Mouse (Mus musculus) CH12.LX (cell line): ENCODE measurements around the gene Igf1r. TPM values are rescaled to one million over a fixed set of nuclear protein-coding genes. Genes with fewer than 3 reads are reported as not detected.

Source experiments
- DNase-seq: peaks from one replicate; pipeline ENCODE4 v3.0.0-alpha.2; 2013; ENCODE audit errors: extremely low read depth
- H3K27ac ChIP-seq: 2 replicates; pipeline ENCODE4 v1.5.1; 2012; ENCODE audit warnings: low read depth, mild to moderate bottlenecking, control low read depth, moderate library complexity; ENCODE audit not compliant: insufficient read depth
- H3K27me3 ChIP-seq: replicated peaks from 2 replicates; pipeline ENCODE3; 2012; ENCODE audit warnings: inconsistent platforms
- H3K36me3 ChIP-seq, 2 experiments: replicated peaks in 1 of 2; 2 replicates each; pipeline versions ENCODE3 to v1.6.1; 2012; ENCODE audit warnings: inconsistent platforms in 1 of 2, low read length in 1 of 2, mild to moderate bottlenecking in 1 of 2, mixed read lengths in 1 of 2, moderate library complexity in 1 of 2; ENCODE audit not compliant: control insufficient read depth in 1 of 2, insufficient read depth in 1 of 2
- H3K4me1 ChIP-seq, 2 experiments: 2 replicates each; pipeline ENCODE4 v1.6.1; 2012; ENCODE audit warnings: inconsistent platforms in 1 of 2, moderate library complexity in 1 of 2; ENCODE audit not compliant: insufficient read depth in 2 of 2, control insufficient read depth in 1 of 2
- H3K4me2 ChIP-seq: 2 replicates; pipeline ENCODE4 v1.6.1; 2012; ENCODE audit warnings: low read depth, mild to moderate bottlenecking, control low read depth; ENCODE audit not compliant: poor library complexity, insufficient read depth, severe bottlenecking
- H3K4me3 ChIP-seq, 3 experiments: fragments of 150-350 bp in 1 of 3; sonication (generic) in 1 of 3; replicated peaks in 1 of 3; 2 replicates each; pipeline versions ENCODE3 to v1.5.1; 2011 to 2012; ENCODE audit warnings: low read depth in 2 of 3, low read length in 2 of 3, mild to moderate bottlenecking in 2 of 3, moderate library complexity in 2 of 3, control low read depth in 1 of 3, improper control_type of control experiment in 1 of 3, inconsistent platforms in 1 of 3, mixed read lengths in 1 of 3; ENCODE audit not compliant: poor library complexity in 1 of 3
- H3K79me2 ChIP-seq: replicated peaks from 2 replicates; pipeline ENCODE4 v1.6.1; 2012; ENCODE audit warnings: mild to moderate bottlenecking, moderate library complexity; ENCODE audit not compliant: control insufficient read depth, poor library complexity, insufficient read depth, severe bottlenecking; ENCODE audit errors: extremely low read depth
- H3K9ac ChIP-seq: 2 replicates; pipeline ENCODE4 v1.6.1; 2012; ENCODE audit warnings: low read depth, mild to moderate bottlenecking, control low read depth, moderate library complexity; ENCODE audit not compliant: insufficient read depth
- H3K9me3 ChIP-seq: replicated peaks from 2 replicates; pipeline ENCODE3; 2012; ENCODE audit warnings: low read length, inconsistent platforms, mixed read lengths
- BHLHE40 ChIP-seq: IDR thresholded peaks from 2 replicates; pipeline ENCODE4 v1.6.1; 2011; ENCODE audit warnings: mild to moderate bottlenecking, low read depth, low read length, improper control_type of control experiment
- CHD1 ChIP-seq: IDR thresholded peaks from 2 replicates; pipeline ENCODE4 v1.6.1; 2012; ENCODE audit warnings: low read depth, low read length, improper control_type of control experiment, inconsistent platforms
- CHD2 ChIP-seq: IDR thresholded peaks from 2 replicates; pipeline ENCODE4 v1.6.1; 2011; ENCODE audit warnings: low read length, improper control_type of control experiment
- CTCF ChIP-seq, 2 experiments: IDR thresholded peaks in 1 of 2; conservative IDR thresholded peaks in 1 of 2; 2 replicates each; pipeline ENCODE4 v1.5.1; 2011 to 2012; ENCODE audit warnings: low read depth in 2 of 2, low read length in 2 of 2, improper control_type of control experiment in 1 of 2, inconsistent platforms in 1 of 2, mild to moderate bottlenecking in 1 of 2, moderate library complexity in 1 of 2
- E2F4 ChIP-seq: IDR thresholded peaks from 2 replicates; pipeline ENCODE4 v1.6.1; 2011; ENCODE audit warnings: low read depth, low read length, improper control_type of control experiment; ENCODE audit not compliant: insufficient replicate concordance
- ELF1 ChIP-seq: IDR thresholded peaks from 2 replicates; pipeline ENCODE4 v1.6.1; 2014; ENCODE audit warnings: low read depth, mild to moderate bottlenecking, inconsistent platforms, low read length, improper control_type of control experiment
- GABPA ChIP-seq: IDR thresholded peaks from 2 replicates; pipeline ENCODE4 v1.6.1; 2012; ENCODE audit warnings: low read depth, low read length, improper control_type of control experiment, inconsistent platforms; ENCODE audit not compliant: insufficient replicate concordance
- HCFC1 ChIP-seq: IDR thresholded peaks from 2 replicates; pipeline ENCODE4 v1.6.1; 2012; ENCODE audit warnings: low read depth, mild to moderate bottlenecking, inconsistent platforms, low read length, improper control_type of control experiment
- IRF4 ChIP-seq: IDR thresholded peaks from 2 replicates; pipeline ENCODE4 v1.6.1; 2014; ENCODE audit warnings: low read depth, mild to moderate bottlenecking, inconsistent platforms, low read length, improper control_type of control experiment
- MAZ ChIP-seq: IDR thresholded peaks from 2 replicates; pipeline ENCODE4 v1.6.1; 2012; ENCODE audit warnings: low read depth, mild to moderate bottlenecking, inconsistent platforms, low read length, improper control_type of control experiment, moderate library complexity
- MEF2A ChIP-seq: IDR thresholded peaks from 2 replicates; pipeline ENCODE4 v1.6.1; 2014; ENCODE audit warnings: low read depth, mild to moderate bottlenecking, inconsistent platforms, low read length, improper control_type of control experiment, borderline replicate concordance
- MYC ChIP-seq: IDR thresholded peaks from 2 replicates; pipeline ENCODE4 v1.6.1; 2011; ENCODE audit warnings: low read depth, mild to moderate bottlenecking, improper control_type of control experiment, low read length
- PAX5 ChIP-seq: IDR thresholded peaks from 2 replicates; pipeline ENCODE4 v1.6.1; 2012; ENCODE audit warnings: low read length, inconsistent platforms, mixed read lengths
- POLR2A ChIP-seq: IDR thresholded peaks from 2 replicates; pipeline ENCODE4 v1.6.1; 2011; ENCODE audit warnings: low read depth, mild to moderate bottlenecking, improper control_type of control experiment, low read length
- RAD21 ChIP-seq: IDR thresholded peaks from 2 replicates; pipeline ENCODE4 v1.6.1; 2011; ENCODE audit warnings: low read depth, mild to moderate bottlenecking, low read length, improper control_type of control experiment, moderate library complexity
- SIN3A ChIP-seq: IDR thresholded peaks from 2 replicates; pipeline ENCODE4 v1.6.1; 2012; ENCODE audit warnings: low read length, improper control_type of control experiment, inconsistent platforms
- SMC3 ChIP-seq: IDR thresholded peaks from 2 replicates; pipeline ENCODE4 v1.6.1; 2011; ENCODE audit warnings: low read depth, low read length, improper control_type of control experiment
- TBP ChIP-seq: conservative IDR thresholded peaks from 2 replicates; pipeline ENCODE4 v1.6.1; 2011; ENCODE audit warnings: low read depth, low read length, improper control_type of control experiment
- TCF12 ChIP-seq: IDR thresholded peaks from 2 replicates; pipeline ENCODE4 v1.6.1; 2014; ENCODE audit warnings: low read depth, mild to moderate bottlenecking, inconsistent platforms, low read length, improper control_type of control experiment
- ZC3H11A ChIP-seq: IDR thresholded peaks from 2 replicates; pipeline ENCODE4 v1.6.1; 2012; ENCODE audit warnings: low read depth, mild to moderate bottlenecking, inconsistent platforms, low read length, improper control_type of control experiment
- ZMIZ1 ChIP-seq: IDR thresholded peaks from 2 replicates; pipeline ENCODE4 v1.6.1; 2012; ENCODE audit warnings: low read depth, mild to moderate bottlenecking, inconsistent platforms, low read length, improper control_type of control experiment
- ZNF384 ChIP-seq: IDR thresholded peaks from 2 replicates; pipeline ENCODE4 v1.6.1; 2012; ENCODE audit warnings: low read depth, low read length, improper control_type of control experiment, inconsistent platforms
- dilution Hi-C: fragments of 300-500 bp; cut with MboI; formaldehyde crosslinking; loops from 2 replicates; pipeline ENCODE4 v1.14.3; 2020; ENCODE audit warnings: low sequenced_read_pairs; ENCODE audit not compliant: extremely low pct_unique_long_range_greater_than_20kb, extremely low pct_ligation_motif_present
- in situ Hi-C: fragments of 300-500 bp; cut with MboI; formaldehyde crosslinking; loops from 3 replicates; pipeline ENCODE4 v1.14.3; 2019; ENCODE audit warnings: low sequenced_read_pairs, low pct_ligation_motif_present, low pct_unique_long_range_greater_than_20kb, mixed read lengths
- polyA plus RNA-seq: library from polyadenylated mRNA; unstranded; fragments of >175 nt; gene quantifications from 2 replicates; pipeline ENCODE4 v1.2.1, GENCODE M21; 2012; ENCODE audit warnings: low read depth; ENCODE audit not compliant: insufficient read length
- total RNA-seq, 2 experiments: library from RNA; depleted of rRNA; stranded (reverse); fragments of 300-350 nt in 1 of 2; fragments of >200 nt in 1 of 2; gene quantifications; 2 replicates each; pipeline ENCODE4 v1.2.3; 2012 to 2014

Gene Igf1r
- total and polyA plus RNA-seq, 3 experiments: 0.19 to 1.6 (median 0.29) TPM

GRCm38 (mm10) chr7:68275838-68276731, 323.5 kb downstream of the Igf1r start:
- peak; percentile 88 for DNase-seq
- peak overlapping the region; percentile 81 for H3K9ac ChIP-seq
- dilution Hi-C loops: no loop called here
- 0 out of 2 replicates have a peak, but pooled peaks have one; percentile 3 for TF ChIP-seq ELF1
- TF ChIP-seq CHD2: peak; percentile 68
- peak; percentile 38 for TF ChIP-seq TCF12
- no peak for TF ChIP-seq CTCF (conservative IDR thresholded peaks at IDR 0.05 in 1 of 2, IDR thresholded peaks at IDR 0.05 in 1 of 2; ENCODE audit: low read depth in 2 of 2, low read length in 2 of 2)
- TF ChIP-seq HCFC1: no peak
- TF ChIP-seq MEF2A: 0 out of 2 replicates have a peak, but pooled peaks have one; percentile 16
- no peak for TF ChIP-seq PAX5
- TF ChIP-seq TBP: peak; percentile 13; the same call in 1 of the 2 replicates
- peak; percentile 12; the same call in 1 of the 2 replicates for TF ChIP-seq IRF4
- peak; percentile 32; the same call in 1 of the 2 replicates for TF ChIP-seq BHLHE40
- TF ChIP-seq MAZ: peak; percentile 95
- peak; percentile 58; the same call in 1 of the 2 replicates for TF ChIP-seq POLR2A
- TF ChIP-seq GABPA: no peak
- TF ChIP-seq SMC3: peak; percentile 4; the same call in 1 of the 2 replicates
- peak; percentile 85 for TF ChIP-seq CHD1
- TF ChIP-seq SIN3A: peak; percentile 35; the same call in 1 of the 2 replicates
- H3K27ac ChIP-seq: peak overlapping the region; percentile 87
- peak overlapping the region; percentile 85 for H3K4me2 ChIP-seq
- peaks cover 0 to 4% of the 10 kb centered on the region in 2 experiments for H3K36me3 ChIP-seq
- H3K9me3 ChIP-seq: no peaks in the 10 kb centered on the region
- peaks cover 47% of the 10 kb centered on the region for H3K79me2 ChIP-seq
- in situ Hi-C loops: no loop called here
- H3K4me3 ChIP-seq: peak overlapping the region; percentile 75 to 85 (median 79)
- no peaks in the 10 kb centered on the region for H3K27me3 ChIP-seq
- H3K4me1 ChIP-seq: peaks cover 3 to 29% of the 10 kb centered on the region in 2 experiments

- Histone ChIP-seq H3K9me3 (no peaks in the 10 kb centered on the region), H3K4me3 (peak overlapping the region; percentile 45 to 85 (median 79)), H3K36me3 (peaks cover 0 to 4% of the 10 kb centered on the region in 2 experiments), H3K9ac (peak overlapping the region; percentile 81), H3K4me1 (peaks cover 3 to 33% of the 10 kb centered on the region in 2 experiments), H3K4me2 (peak overlapping the region; percentile 82), H3K27me3 (no peaks in the 10 kb centered on the region), H3K79me2 (peaks cover 52% of the 10 kb centered on the region), H3K27ac (peak overlapping the region; percentile 71)
- 0 out of 2 replicates have a peak, but pooled peaks have one; percentile 14 for TF ChIP-seq SIN3A
- TF ChIP-seq ZNF384: no peak
- peak; percentile 94 for TF ChIP-seq CHD1
- TF ChIP-seq TCF12: 0 out of 2 replicates have a peak, but pooled peaks have one; percentile 39
- TF ChIP-seq POLR2A: no peak
- 0 out of 2 replicates have a peak, but pooled peaks have one; percentile 26 for TF ChIP-seq CHD2
- 0 out of 2 replicates have a peak, but pooled peaks have one; percentile 21 for TF ChIP-seq MEF2A
- TF ChIP-seq E2F4: no peak
- no peak for TF ChIP-seq HCFC1
- no peak for TF ChIP-seq SMC3
- peak; percentile 25; the same call in 1 of the 2 replicates for TF ChIP-seq BHLHE40
- no peak for TF ChIP-seq GABPA
- peak; percentile 40; the same call in 1 of the 2 replicates for TF ChIP-seq IRF4
- 0 out of 2 replicates have a peak, but pooled peaks have one; percentile 18 for TF ChIP-seq MYC
- no peak for TF ChIP-seq RAD21
- no peak for TF ChIP-seq ZC3H11A
- peak; percentile 70; the same call in 1 of the 2 replicates for TF ChIP-seq MAZ
- peak; percentile 48; the same call in 1 of the 2 replicates for TF ChIP-seq ZMIZ1
- in situ Hi-C loops: no loop called here
- dilution Hi-C loops: no loop called here
- DNase-seq: no peak
Measured at GRCm38 (mm10) chr7:68277054-68277896, 324.6 kb downstream of the Igf1r start.
